Mouse (Mus musculus) heart, embryonic 13.5 days (tissue): ENCODE results near the gene Dppa1. TPM values are rescaled to one million over a fixed set of nuclear protein-coding genes. Genes with fewer than 3 reads are reported as not detected.

ENCODE experiments used
- ATAC-seq: fragments of 200-750 bp; cut with Nextera tagmentation; 2 replicates; pipeline ENCODE4 v1.8.0; 2017; ENCODE audit warnings: moderate TSS enrichment; ENCODE audit not compliant: insufficient number of reproducible peaks, low FRiP score, low TSS enrichment; ENCODE audit errors: extremely low read depth
- H3K27ac ChIP-seq: fragments of 300-500 bp; sonication (generic); replicated peaks from 2 replicates; pipeline ENCODE4 v1.5.1; 2015; ENCODE audit warnings: moderate library complexity, mild to moderate bottlenecking, inconsistent platforms
- H3K27me3 ChIP-seq: fragments of 300-500 bp; sonication (generic); replicated peaks from 2 replicates; pipeline ENCODE4 v1.6.1; 2015; ENCODE audit warnings: mild to moderate bottlenecking, inconsistent platforms
- H3K36me3 ChIP-seq: fragments of 300-500 bp; sonication (generic); 2 replicates; pipeline ENCODE4 v1.6.1; 2015; ENCODE audit warnings: mild to moderate bottlenecking, inconsistent platforms
- H3K4me1 ChIP-seq: fragments of 300-500 bp; sonication (generic); 2 replicates; pipeline ENCODE4 v1.6.1; 2015; ENCODE audit warnings: inconsistent platforms
- H3K4me2 ChIP-seq: fragments of 300-500 bp; sonication (generic); 2 replicates; pipeline ENCODE4 v1.6.1; 2015; ENCODE audit warnings: inconsistent platforms, mild to moderate bottlenecking, moderate library complexity
- H3K4me3 ChIP-seq: fragments of 300-500 bp; sonication (generic); 2 replicates; pipeline ENCODE4 v1.5.1; 2015; ENCODE audit warnings: moderate library complexity, mild to moderate bottlenecking, inconsistent platforms
- H3K9ac ChIP-seq: fragments of 300-500 bp; sonication (generic); 2 replicates; pipeline ENCODE4 v1.6.1; 2015; ENCODE audit warnings: inconsistent platforms, mild to moderate bottlenecking, moderate library complexity
- H3K9me3 ChIP-seq: fragments of 300-500 bp; sonication (generic); 2 replicates; pipeline ENCODE4 v1.6.1; 2016; ENCODE audit warnings: inconsistent platforms
- WGBS: fragments of 180-500 bp; shearing (Covaris S2); methylation state at CpG from one replicate; pipeline ENCODE4 v1.1.7; 2015; ENCODE audit warnings: mixed read lengths; 5-methylcytosine and 5-hydroxymethylcytosine counted together
- polyA plus RNA-seq: library from polyadenylated mRNA; unstranded; fragments of >200 nt; fragmentation: Nextera tagmentation; extraction: Ambion mirVana; gene quantifications from 2 replicates; pipeline ENCODE4 v1.2.1, GENCODE M21; 2015

The Dppa1 gene
- polyA plus RNA-seq, 1 experiment from 2014 or later, result not detected

DNA sequence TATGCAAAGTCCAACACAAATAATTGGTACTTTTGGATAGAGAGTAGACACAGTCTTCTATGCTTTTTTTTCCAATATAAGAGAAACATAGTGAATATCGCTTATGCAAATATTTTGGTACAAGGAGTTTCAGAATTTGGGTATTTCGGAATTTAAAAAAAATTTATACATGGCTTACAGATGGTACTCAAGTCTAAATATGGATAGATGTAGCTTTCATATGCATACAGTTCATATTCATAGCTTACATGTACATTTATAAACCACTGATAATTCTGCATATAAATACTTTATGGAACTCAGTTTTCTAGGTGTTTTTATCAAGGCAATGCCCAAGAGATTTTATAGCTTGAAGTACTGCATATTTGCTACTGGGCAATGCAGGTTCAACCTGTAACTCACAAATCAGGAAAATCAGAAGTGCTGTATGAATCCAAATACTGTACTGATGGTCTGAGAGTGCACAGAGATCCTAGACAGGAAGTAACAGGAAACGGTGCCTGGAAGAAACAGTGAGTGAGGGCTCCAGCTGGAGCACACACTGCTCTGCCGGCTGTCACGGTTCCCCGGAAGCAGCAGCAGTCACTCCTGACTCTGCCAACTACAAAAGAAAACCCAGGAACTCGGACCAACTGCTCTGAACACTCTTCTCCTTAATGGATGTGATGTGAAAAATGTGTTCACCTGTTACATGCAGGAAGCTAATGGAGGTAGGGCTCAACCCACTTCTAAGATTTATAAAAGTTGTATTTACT, 8.5 kb downstream of the Dppa1 start:
- no peak for ATAC-seq
- 58% methylated on average over 7 of the region's 7 CpGs for WGBS
- Histone ChIP-seq H3K4me3 (no peak overlapping the region), H3K27me3 (no peaks in the 10 kb centered on the region), H3K27ac (no peak overlapping the region), H3K4me2 (no peak overlapping the region), H3K36me3 (no peaks in the 10 kb centered on the region), H3K9ac (no peak overlapping the region), H3K9me3 (no peaks in the 10 kb centered on the region), H3K4me1 (no peaks in the 10 kb centered on the region)

GRCm38 (mm10) chr11:46619929-46620328, 9.1 kb downstream of the Dppa1 start:
- no peak overlapping the region for H3K9ac ChIP-seq
- H3K4me3 ChIP-seq, result no peak overlapping the region
- ATAC-seq, result no peak
- H3K9me3 ChIP-seq, result no peaks in the 10 kb centered on the region
- H3K4me1 ChIP-seq, result no peaks in the 10 kb centered on the region
- H3K27ac ChIP-seq, result no peak overlapping the region
- H3K36me3 ChIP-seq, result no peaks in the 10 kb centered on the region
- no peaks in the 10 kb centered on the region for H3K27me3 ChIP-seq
- 74% methylated on average over 1 of the region's 1 CpGs for WGBS
- H3K4me2 ChIP-seq, result no peak overlapping the region

DNA sequence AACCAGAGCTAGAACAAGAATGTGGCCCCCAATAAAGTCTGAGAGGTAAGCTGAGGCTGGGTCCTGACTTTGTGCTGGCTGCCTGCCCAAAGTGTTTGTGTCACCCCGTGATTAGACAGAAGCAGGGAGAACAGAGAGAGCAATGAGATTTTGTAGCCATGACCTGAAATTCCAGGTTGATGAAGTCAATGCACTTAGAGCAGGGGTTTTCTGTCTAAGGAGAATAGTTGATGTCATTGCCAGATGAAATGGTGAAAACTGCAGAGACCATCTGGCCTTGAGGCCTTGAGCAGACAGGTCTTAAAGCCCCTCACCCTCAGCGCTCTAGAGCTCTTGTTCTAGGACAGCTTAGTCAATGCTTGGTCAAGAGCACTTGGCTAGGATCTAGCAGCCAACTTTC, 36.6 kb downstream of the Dppa1 start:
- Histone ChIP-seq H3K27me3 (no peaks in the 10 kb centered on the region), H3K4me1 (no peaks in the 10 kb centered on the region), H3K4me3 (no peak overlapping the region), H3K9ac (no peak overlapping the region), H3K4me2 (no peak overlapping the region), H3K36me3 (no peaks in the 10 kb centered on the region), H3K27ac (no peak overlapping the region), H3K9me3 (no peaks in the 10 kb centered on the region)
- 63% methylated on average over 2 of the region's 2 CpGs for WGBS
- no peak for ATAC-seq

DNA sequence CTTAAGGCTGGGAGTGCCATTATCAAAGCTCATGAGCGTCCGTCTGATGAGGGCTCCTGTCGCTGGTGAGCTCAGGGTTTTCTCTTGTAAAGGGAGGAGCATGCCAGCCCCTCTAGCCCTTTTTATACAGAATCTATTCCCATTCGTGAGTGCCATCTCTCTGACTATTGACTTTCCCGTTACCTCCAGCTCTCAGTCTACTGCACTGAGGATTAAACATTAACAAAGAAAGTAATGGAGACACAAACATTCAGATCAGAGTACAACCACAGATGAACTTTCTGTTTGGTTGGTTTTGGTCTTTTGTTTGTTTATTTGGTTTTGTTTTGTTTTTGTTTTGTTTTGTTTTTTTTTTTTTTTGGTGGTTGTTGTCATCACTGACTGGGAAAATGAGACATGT, 46.3 kb downstream of the Dppa1 start:
- Histone ChIP-seq H3K4me3 (no peak overlapping the region), H3K9ac (no peak overlapping the region), H3K27me3 (no peaks in the 10 kb centered on the region), H3K9me3 (no peaks in the 10 kb centered on the region), H3K27ac (no peak overlapping the region), H3K4me1 (peaks cover 4% of the 10 kb centered on the region; the same call in 1 of the 2 replicates), H3K4me2 (no peak overlapping the region), H3K36me3 (no peaks in the 10 kb centered on the region)
- ATAC-seq, result no peak
- WGBS, result 72% methylated on average over 5 of the region's 5 CpGs

DNA sequence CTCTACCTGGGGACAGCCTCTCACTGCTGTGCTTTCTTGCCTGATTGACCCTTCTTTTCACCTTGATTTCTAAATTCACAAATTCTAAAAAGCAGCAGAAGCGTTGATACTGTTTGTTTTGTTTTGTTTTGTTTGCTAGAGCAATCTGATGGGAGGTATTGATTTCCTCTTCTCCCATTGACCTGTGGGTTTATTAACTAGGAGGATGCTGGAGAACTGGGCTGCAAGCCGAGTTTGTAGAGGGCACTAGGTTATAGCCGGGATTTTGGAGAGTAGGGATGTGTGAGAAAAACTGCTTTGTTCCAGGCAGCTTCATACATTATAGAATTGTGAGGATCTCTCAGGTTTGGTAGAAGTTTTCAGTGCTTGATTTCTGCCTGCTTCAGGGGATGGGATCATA, 48.6 kb downstream of the Dppa1 start:
- Histone ChIP-seq H3K4me2 (no peak overlapping the region), H3K4me1 (peaks cover 4% of the 10 kb centered on the region; the same call in 1 of the 2 replicates), H3K9me3 (no peaks in the 10 kb centered on the region), H3K27me3 (no peaks in the 10 kb centered on the region), H3K36me3 (no peaks in the 10 kb centered on the region), H3K9ac (no peak overlapping the region), H3K27ac (no peak overlapping the region), H3K4me3 (no peak overlapping the region)
- WGBS, result 83% methylated on average over 3 of the region's 3 CpGs
- ATAC-seq, result no peak

GRCm38 (mm10) chr11:46578771-46579281, 50.2 kb downstream of the Dppa1 start:
- WGBS, result 51% methylated on average over 5 of the region's 5 CpGs
- no peak for ATAC-seq
- H3K4me2 ChIP-seq, result no peak overlapping the region

GRCm38 (mm10) chr11:46571327-46571726, 57.7 kb downstream of the Dppa1 start, which contains the start of gene BC053393:
Gene BC053393, plus strand, starts transcription at chr11:46571536.
- Histone ChIP-seq H3K4me1 (peaks cover 5% of the 10 kb centered on the region), H3K36me3 (no peaks in the 10 kb centered on the region), H3K9me3 (no peaks in the 10 kb centered on the region), H3K9ac (no peak within 1 kb of the TSS), H3K4me3 (no peak within 1 kb of the TSS), H3K27ac (no peak within 1 kb of the TSS), H3K27me3 (no peaks in the 10 kb centered on the region), H3K4me2 (no peak within 1 kb of the TSS)
- 14% methylated on average over 1 of the region's 1 CpGs for WGBS
- ATAC-seq, result no peak

More at GRCm38 (mm10) chr11:46578771-46579281, 50.2 kb downstream of the Dppa1 start:
- Histone ChIP-seq H3K9ac (no peak overlapping the region), H3K4me3 (no peak overlapping the region), H3K27ac (no peak overlapping the region), H3K9me3 (no peaks in the 10 kb centered on the region), H3K4me1 (peaks cover 4% of the 10 kb centered on the region; the same call in 1 of the 2 replicates), H3K27me3 (no peaks in the 10 kb centered on the region), H3K36me3 (no peaks in the 10 kb centered on the region)

DNA sequence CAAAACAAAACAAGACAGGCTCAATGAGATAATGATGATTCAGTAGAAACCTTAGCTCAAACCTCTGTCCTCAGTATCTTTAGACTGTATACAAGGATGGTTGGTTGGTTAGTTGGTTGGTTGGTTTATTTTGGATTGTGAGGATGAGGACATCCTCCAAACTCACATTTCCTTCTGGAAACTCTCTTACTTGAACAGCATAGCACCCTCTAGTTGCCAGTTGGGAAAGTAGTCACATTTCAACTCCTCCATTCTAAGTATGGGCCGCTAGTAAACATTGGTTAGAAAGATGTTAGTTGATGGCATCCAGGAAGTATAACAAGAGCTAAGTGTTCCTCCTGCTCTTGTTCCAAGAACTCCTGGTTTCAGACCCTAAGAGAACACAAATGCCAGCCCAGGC, 60.0 kb downstream of the Dppa1 start:
- Histone ChIP-seq H3K4me1 (peaks cover 5% of the 10 kb centered on the region), H3K4me3 (no peak overlapping the region), H3K27me3 (no peaks in the 10 kb centered on the region), H3K4me2 (no peak overlapping the region), H3K9ac (no peak overlapping the region), H3K9me3 (no peaks in the 10 kb centered on the region), H3K36me3 (no peaks in the 10 kb centered on the region), H3K27ac (no peak overlapping the region)
- 77% methylated on average over 1 of the region's 1 CpGs for WGBS
- ATAC-seq, result no peak

GRCm38 (mm10) chr11:46565967-46566366, 63.1 kb downstream of the Dppa1 start:
- 90% methylated on average over 2 of the region's 2 CpGs for WGBS
- Histone ChIP-seq H3K36me3 (no peaks in the 10 kb centered on the region), H3K4me3 (no peak overlapping the region)

GRCm38 (mm10) chr11:46564671-46565070, 64.4 kb downstream of the Dppa1 start:
- Histone ChIP-seq H3K4me2 (no peak overlapping the region), H3K9ac (no peak overlapping the region), H3K4me3 (no peak overlapping the region), H3K9me3 (no peaks in the 10 kb centered on the region), H3K36me3 (no peaks in the 10 kb centered on the region), H3K27ac (no peak overlapping the region), H3K27me3 (no peaks in the 10 kb centered on the region), H3K4me1 (no peaks in the 10 kb centered on the region)
- no peak for ATAC-seq
- WGBS, result 53% methylated on average over 1 of the region's 1 CpGs

More at GRCm38 (mm10) chr11:46565967-46566366, 63.1 kb downstream of the Dppa1 start:
- no peak overlapping the region for H3K4me2 ChIP-seq
- no peaks in the 10 kb centered on the region for H3K4me1 ChIP-seq
- H3K27ac ChIP-seq, result no peak overlapping the region
- no peaks in the 10 kb centered on the region for H3K27me3 ChIP-seq
- no peak for ATAC-seq
- H3K9me3 ChIP-seq, result no peaks in the 10 kb centered on the region
- H3K9ac ChIP-seq, result no peak overlapping the region

DNA sequence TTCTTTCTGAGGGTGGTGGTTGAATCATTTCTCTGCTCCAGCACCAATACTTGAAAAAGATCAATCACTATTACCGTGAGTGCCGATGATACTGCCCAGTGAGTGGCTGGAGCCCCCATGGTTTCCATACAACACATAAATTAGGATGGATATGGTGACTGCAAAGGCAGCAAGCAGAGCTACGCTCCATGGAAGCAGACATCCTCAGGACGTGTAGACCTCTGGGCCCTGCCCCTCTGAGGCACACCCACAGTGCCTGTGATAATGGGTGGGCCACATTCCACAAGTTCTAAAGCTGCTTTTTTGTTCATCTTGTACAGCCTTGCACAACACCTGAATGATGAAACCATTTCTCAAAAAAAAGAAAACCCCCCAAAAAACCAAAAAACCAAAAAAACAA, 68.0 kb downstream of the Dppa1 start:
- H3K9ac ChIP-seq, result no peak overlapping the region

More for the DNA sequence above, 68.0 kb downstream of the Dppa1 start:
- WGBS, result 78% methylated on average over 4 of the region's 4 CpGs
- Histone ChIP-seq H3K36me3 (no peaks in the 10 kb centered on the region), H3K27ac (no peak overlapping the region), H3K4me2 (no peak overlapping the region), H3K4me3 (no peak overlapping the region), H3K27me3 (no peaks in the 10 kb centered on the region), H3K4me1 (no peaks in the 10 kb centered on the region), H3K9me3 (no peaks in the 10 kb centered on the region)
- no peak for ATAC-seq
